Mouse (Mus musculus): ENCODE measurements around the gene Wwc1.

Wwc1 gene

DNA sequence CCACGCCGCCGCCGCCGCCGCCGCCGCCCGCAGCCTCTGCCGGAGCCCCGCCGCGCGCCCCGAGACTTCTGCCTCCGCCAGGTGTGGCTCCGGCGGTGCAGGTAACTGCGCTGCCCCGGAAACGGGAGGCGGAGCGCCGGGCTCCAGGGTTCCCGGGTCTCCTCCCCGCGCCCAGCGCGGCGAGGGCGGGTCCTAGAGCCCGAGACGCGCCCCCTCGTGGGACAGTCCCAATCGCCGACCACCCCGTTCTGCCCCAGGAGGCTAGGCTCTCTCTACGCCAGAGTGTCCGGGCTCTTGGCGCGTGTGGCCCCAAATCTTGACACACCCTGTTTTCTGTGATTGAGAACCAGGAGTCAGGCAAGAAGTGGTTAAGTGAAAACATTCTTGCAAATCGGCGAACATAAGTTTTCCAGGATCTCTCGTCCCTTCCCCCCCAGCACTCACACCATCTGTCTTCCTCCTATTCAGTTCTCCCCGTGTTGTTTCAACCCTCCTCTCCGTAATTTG lies at the start of gene Wwc1:
TSS of gene Wwc1 (minus strand) at position 117 of the 507 bp plus-strand sequence.
- peak; percentile 69 for DNase-seq (ENCODE audit: low spot score)

DNA sequence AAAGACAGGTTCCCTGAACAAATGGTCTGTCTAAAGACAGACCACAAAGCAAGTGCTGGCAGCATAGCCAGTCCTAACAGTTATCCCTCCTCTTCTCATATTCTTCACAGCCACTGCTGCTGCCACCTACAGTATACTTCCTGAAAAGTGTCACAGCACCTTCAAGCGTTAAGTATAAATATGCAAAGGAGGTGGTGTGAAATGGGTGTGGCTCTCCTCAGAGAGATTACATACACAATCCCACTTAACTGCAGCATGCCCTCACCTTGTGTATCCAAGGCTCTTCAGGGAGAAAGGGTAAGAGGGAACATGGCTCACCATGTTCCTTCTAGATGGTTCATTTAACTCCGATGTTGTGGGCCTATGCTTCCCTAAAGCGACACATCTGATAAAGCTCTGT lies 39.7 kb upstream of the Wwc1 start:
- no peak for DNase-seq (ENCODE audit: low spot score)

DNA sequence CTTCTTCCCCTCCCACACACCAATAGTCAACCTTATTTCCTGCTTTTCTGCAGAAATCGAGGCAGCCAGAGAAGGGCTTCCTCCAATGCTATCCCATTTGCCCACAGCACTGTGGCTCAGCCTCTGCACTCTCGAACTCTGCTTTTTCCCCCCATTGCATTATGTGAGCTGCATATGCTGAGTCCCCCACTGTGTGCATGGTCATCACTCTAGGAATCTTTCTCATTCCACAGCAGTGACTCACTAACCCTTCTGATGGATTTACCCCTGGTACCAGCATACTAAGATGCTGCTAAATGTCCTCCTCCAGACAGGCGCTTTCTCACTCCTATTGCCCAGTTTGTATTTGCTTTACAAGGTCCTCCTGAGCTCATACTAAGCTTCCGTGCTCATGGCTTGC lies 32.9 kb upstream of the Wwc1 start:
- DNase-seq (ENCODE audit: low spot score) = no peak

DNA sequence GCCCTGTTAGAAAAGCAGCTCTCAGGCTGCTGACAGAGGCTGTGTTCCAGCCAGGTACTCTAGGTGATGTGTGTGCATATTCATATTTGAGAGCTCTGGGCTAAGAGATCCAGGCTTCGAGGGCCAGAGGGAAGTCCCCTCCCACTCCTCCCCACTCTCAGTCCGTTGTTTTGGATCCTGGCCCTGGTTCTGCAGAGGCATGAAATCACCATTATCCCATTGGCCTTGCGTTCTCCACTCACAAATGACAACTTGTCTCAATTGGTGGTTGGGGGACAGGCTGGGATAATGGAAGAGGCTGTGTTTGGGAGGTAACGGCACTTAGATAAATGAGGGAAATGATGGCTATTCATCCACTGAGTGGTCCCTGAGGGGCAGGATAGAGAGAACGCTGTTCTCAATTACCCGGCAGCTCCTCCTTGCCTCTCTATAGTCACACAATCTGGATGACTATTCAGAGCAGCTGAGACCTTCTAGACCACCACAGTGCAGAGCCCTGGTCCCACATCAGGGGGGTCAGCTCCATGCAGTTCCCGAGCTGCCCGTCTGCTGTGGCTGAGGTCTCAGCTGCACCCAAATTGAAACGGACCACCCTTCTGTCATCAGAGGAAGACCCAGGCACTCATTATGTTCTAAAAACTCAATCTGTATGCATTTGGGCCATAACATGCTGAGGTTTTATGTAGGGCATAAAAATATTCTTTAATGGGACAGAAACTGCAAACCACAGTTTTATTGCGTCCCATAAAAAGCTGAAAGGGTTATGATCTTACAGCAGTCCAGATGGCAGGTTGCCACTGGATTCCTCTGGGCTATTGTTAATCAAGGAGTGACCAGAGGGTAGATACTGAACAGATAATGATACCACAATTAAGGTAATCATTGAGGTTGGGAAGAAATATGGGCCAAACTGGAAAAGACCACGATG lies 29.2 kb upstream of the Wwc1 start:
- DNase-seq (ENCODE audit: low spot score) = no peak

DNA sequence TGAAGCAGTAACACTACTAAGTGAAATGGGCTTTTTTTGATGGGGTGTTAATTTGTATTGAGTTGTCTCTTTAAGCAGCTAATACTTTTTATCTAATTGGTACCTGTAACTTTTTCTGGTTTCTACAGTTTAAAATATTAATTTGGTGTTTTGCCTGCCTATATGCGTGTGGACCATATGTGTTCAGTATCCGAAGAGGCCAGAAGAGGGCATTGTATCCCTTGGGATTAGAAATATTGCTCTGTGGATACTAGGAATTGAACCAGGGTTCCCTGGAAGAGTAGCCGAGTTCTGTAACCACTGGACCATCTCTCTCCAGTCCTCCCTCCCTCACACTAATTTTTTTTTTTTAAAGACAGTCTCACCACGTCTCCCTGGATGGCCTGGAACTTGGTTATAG lies 22.6 kb upstream of the Wwc1 start:
- DNase-seq (ENCODE audit: low spot score) = no peak

DNA sequence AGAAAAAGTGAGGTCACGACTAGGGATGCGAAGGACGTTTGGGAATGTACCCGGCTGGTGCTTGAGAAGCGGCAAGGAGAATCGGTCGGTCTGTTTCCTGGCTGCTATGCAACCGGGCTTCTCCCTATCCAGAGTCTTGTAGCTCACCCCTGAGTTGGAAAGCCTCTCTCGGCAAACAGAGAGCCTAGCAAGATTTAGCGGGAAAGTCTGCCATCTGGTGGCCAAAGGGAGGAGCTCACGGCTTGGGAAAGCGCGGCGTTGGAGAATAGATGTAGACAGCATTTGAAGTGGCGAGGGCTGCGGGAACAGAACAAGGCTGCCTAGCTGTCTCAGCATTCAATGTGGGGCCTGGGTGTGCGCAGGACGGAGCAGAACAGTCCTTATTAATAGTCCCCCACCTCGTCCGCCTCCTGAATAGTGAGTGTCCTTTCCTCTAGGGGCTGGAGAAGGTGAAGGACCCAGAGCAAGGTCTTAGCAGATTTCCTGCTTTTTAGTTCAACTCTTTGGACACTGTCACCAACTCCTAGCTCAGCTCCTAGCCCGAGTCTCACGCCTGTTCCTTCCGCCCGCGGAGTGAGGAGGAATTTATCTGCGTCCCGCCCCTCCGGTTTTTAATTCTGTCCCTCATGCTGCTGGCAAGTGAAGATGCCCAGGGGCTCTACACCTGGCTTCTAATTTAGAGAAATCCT lies 21.1 kb upstream of the Wwc1 start:
- DNase-seq (ENCODE audit: low spot score) = peak; percentile 89

DNA sequence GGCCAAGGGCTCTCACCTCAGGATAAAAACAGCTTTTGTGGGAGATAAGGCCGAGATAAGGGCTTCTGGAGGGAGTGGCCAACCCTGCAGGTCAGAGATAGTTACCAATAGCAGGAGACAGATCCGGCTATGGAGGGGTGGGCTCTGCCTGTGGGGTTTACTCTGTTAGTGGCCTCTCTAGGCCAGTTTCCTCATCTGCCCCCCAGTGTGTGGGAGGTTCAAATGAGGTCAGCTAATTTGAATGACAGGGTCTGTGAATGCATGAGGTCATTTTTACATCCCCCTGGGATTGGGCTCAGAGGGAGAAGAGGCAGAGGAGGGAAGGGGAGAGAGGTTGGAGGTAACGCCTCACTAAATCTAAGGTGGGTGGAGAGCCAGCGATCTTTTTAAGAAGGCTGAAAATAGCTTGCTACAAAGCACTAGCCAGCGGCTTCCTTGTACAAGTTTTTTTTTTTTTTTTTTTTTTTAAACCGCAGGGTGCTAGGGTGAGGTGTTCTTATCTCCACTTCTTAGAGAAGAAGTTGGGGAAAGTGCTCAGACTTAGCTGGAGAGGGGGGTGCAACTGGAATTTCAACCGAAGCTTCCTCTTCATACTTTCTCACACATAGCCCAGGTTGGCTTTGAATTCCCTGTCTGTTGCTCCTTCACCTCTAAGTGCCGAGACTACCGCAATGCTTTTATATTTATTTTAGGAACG lies 20.4 kb upstream of the Wwc1 start:
- no peak for DNase-seq (ENCODE audit: low spot score)

DNA sequence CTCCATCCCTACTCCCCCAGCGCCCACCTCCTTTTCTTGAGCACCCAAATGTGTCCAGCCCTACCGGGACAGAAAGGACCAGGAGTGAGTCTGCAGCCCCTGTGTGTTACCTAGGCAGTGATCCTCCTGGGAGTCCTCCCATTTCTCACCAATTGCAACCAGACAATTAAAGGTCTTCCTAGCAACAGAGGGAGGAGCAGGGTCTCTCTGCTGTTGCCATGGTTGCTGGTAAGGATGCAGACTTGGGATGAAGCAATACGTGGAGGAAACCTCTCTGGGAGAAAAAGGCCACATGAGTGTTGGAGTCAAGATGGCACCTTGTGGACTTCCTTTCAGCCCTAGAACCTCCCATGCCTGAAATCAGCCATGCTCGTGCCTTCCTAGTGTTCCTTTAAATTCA lies 19.7 kb upstream of the Wwc1 start:
- no peak for DNase-seq (ENCODE audit: low spot score)

DNA sequence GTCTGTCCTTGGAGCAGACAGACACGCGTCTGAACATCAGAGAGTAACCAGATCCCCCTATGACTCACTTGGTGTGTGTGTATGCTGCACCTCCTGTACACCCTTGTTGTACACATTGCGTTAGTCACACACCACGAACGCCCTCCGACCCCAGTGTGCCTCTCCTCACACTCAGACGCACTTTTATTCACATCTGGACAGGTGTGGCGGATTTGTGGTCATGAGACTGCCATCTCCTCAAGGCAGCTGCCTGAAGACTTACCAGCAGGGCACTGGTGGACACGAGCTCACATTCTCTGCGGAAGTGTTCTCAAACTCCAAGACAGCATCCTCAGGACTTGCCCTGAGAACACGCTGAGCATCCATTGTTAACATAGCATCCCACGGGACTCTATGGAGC lies 17.7 kb upstream of the Wwc1 start:
- no peak for DNase-seq (ENCODE audit: low spot score)

DNA sequence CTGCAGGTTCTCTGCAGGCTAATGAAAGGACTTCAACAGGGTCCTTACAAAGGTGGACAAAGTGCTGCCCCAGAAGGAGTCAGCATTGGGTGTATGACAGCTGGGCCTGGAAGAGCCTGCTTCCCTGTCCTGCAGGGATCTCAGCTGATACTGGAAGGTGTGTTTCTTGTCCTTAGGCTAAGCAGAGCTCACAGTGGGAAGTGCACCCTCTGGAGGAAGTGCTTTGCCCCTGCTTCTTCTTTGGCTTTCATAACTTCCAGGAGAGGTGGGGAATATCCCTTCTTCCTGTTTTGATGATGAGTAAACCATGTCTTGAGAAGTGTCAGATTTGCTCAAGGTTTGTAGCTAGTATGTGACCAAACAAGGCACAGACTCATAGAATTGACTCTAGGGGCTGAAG lies 15.0 kb upstream of the Wwc1 start:
- no peak for DNase-seq (ENCODE audit: low spot score)

DNA sequence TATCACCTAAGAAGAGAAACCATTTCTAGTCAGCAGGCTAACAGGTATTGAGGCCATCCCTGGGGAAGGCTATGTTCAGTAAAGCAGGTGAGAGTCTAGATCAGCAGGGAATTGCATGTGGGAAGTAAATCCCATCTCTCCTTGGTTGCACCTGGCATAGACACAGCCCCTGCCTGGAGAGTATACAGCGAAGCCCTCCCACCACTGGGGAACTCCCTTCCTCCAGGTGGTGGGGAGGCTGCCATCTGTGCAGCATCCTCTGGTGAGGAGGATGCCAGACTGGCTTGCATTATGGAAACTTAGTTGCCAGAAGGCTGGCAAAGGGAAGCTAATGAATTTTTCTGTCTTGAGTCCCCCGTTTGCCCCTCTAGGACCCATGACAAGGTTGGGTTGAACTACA lies 11.5 kb upstream of the Wwc1 start:
- DNase-seq (ENCODE audit: low spot score) = no peak

DNA sequence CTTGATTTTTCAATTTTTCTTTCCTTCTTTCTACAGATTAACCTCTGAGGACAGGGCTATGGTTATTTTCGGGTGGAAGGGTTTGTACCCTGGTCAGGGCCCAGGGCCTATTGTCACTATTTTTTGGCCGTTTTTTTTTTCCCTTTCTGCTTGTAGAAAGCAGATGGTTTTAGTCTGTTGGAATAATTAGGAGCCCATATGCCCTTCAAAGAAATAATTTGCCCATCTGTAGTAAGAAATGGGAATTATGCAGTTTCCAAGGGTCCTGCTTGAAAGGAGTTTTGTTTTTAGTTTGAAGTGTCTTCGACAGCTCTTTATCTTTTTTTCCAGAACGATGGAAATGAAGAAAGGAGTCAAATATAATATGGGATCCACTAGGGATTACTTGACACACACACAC lies 9.6 kb upstream of the Wwc1 start:
- no peak for DNase-seq (ENCODE audit: low spot score)

DNA sequence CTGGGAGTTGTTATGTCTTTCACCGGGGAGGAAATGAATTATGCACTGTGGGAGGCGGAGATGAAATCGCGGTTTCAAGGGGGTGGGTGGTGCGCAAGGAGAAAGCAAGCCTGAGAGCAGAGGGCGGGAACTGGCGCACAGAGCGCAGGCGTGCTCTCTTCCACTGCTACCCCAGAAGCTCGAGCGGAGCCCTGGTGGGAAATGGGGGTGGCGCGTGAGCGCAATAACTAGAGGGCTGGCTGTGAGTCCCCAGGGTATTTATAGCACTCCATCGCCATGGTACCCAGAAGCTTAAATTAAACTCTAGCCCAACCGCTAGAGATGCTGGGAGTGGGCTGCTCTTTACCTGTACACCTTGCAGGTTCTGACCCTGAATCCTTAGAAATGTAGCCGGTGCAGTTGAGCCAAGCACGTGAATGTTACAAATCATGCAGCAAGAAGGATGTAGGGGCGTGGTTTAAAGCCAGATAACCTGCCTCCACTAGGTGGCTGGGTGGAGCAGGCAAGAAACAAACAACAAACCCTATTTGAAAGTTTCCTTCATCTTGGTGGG lies 5.6 kb upstream of the Wwc1 start:
- DNase-seq (ENCODE audit: low spot score) = no peak

DNA sequence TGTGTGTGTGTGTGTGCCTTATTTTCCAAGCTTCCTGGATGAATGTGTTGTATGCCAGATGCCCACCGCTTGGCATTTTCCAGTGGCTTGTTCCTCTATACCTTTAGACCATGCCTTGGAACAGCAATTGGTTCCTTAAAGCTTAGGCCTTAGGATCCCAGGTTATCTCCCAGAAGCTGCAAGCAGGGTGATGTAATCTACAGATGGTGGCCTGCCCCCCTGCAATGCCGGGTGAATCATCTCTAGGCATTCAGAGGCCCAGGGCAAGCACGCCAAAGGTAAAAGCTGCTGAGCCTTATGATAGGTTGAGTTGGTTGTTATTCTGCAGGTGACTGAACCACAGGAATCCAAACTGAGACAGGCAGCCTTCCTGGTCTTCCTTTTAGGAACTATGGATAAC lies 2.4 kb upstream of the Wwc1 start:
- no peak for DNase-seq (ENCODE audit: low spot score)

DNA sequence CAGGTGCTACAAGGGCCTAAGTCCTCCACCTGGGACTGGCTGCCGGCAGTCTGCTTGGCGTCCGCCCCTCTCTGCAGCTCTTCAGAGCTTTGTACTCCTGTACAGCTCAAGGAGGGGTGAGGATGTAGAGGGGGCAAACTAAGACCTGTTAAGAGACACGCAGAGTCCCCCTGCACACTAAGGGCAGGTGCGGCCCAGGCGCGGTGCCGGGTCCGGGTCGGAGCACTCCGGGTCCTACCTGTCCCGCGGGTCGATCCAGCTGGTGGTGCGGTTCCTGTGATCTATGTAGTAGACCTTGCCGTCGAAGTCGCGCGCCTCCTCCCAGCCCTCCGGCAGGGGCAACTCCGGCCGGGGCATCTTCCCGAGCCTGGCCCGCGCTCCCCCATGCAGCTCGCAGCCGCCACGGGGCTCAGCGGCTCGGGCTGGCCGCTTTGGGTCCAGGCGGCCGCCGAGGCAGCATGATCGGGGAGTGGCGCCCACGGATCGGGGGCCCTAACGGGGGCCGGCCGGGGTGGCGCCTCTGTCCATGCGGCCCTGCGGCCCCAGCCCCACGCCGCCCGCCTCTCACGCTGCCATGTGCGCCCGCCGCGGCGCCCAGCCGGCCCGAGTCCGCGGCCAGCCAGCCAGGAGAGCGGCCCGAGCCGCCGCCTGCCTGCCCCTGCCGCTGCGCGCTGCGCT lies 455 bp downstream of the Wwc1 start:
- peak; percentile 47 for DNase-seq (ENCODE audit: low spot score)

DNA sequence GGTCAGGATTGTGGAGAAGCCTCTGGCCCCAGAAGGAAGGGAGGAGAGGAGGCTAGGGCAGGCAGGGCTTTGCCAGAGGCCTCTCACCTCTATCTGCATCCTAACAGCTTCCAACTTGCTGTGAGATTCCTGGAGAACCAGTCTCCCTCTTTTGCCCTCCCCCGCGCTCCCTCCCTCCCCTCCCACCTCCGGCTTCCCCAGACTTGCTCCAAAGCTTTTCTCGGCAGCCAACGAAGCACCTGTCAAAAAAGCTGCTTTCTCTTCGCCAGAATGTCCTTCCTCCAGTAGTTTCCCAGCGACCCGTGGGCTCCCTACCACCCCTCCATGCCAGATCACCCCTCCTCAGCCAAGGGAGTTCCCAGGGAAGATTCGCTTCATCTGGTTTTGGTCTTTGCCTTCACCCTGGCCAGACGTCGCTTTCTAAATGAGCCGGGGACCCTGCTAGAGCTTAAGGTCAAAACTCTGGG lies 1.0 kb downstream of the Wwc1 start:
- no peak for DNase-seq (ENCODE audit: low spot score)

DNA sequence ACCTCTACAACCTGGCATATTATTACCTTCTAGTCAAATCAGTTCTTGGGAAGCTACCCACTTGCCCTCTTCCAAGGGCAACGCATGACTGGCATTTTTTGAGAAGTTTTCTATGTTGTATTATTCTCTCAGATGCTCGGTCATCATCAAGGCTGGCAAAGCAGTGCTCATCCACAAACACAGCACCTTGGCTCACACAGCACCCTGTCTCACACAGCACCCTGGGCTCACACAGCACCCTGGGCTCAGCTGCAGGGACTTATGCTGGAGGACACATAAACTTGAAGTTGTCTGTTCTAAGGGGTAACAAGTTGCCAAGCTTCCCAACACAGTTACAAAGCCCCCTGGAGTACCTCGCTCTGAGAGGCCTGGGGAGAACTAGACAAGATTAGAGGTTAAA lies 2.5 kb downstream of the Wwc1 start:
- DNase-seq (ENCODE audit: low spot score) = no peak

DNA sequence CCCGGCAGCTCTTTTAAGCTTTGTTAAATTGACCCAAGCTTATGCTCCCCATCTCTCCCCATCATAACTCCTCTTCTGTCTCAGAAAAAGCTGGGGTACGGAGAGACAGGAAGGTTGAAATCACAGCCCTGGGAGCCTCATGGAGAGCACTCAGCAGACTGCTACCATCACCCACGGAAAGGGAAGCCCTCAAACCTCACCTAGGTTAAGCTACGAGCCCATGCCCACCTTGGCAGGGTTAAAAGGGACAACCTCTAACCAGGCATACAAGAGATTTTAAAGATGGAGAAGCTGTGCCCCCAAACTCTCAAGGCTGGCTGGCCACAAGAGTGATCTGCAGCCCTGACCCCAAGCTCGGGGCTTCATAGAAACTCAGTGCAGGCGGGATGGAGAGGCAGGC lies 3.2 kb downstream of the Wwc1 start:
- no peak for DNase-seq (ENCODE audit: low spot score)

DNA sequence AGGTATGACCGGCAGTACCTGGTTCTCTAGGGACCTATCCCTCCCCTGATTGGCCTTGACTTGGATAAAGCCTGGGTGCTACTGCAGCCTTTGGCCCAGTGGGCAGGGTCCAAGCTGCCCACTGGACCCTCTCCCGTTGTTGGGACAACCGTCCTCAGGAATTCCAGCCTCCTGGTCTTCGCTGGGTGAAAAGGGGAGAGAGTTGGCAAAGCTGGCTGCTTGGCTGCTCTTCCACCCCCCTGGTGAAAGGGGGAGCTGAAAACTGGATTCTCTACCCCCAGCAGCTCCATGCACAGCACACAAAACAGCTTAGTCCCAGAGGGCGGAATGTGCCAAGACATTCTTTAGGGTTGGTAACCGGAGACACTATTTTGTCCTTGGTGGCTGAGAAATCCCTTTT lies 3.8 kb downstream of the Wwc1 start:
- DNase-seq (ENCODE audit: low spot score) = no peak

DNA sequence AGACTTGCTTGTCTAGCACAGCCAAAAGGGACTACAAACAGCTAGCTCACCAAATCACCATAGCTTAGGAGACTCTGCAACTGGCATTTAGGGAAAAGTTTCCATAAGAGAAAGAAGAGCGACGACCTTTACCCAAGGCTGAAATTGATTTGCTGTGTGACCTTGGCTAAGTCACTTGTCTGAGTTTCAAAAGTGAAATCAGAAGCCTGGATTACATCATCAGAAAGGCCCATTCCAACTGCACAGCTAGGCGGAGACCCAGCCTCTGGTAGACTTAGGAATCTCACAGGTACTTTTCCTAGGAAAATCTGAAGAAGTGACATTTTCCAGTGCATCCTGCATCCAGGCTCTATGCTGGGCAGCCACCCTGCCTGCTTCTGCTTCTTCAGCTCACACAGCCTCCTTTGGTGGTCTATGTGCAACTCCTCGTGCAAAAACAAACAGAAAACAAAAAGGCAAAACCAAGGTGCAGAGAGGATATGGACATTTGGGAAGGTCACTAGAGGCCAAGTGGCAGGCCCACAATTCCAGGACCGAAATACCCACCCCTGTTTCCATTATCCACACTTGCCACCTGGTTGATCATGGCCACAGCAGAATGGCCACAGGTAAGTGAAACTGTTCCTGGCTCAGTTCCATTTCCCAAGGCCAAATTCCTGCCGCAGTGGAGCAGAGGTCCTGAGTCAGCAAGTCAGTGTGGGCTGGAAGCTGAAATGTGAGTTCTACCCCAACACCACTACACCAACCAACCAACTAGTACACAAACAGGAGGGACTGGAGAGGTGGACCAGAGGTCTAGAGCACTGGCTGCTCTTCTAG lies 5.5 kb downstream of the Wwc1 start:
- no peak for DNase-seq (ENCODE audit: low spot score)

DNA sequence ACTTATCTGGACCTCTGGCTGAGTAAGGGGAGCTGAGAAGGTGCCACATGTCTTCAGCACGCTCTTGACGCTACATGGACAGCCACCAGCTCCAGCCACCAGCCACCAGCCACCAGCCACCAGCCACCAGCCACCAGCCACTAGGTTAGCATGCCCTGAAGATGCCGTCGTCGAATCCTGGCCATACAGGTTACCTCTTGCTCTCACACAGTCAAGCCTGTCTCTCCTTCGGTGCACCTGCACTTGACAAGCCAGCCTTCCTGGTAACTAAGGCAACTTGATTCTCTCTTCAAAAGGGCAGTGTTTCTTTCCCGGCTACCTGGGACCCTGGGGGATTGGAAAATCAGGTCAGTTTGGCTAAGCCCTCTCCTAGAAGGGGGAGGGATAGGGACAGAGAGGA lies 7.2 kb downstream of the Wwc1 start:
- no peak for DNase-seq (ENCODE audit: low spot score)
